Mouse (Mus musculus): Measurements from ENCODE around the gene Tmem116. TPM values are rescaled to one million over a fixed set of nuclear protein-coding genes. Genes with fewer than 3 reads are reported as not detected.

The Tmem116 gene
- polyA plus RNA-seq, 1 experiment from 2014 or later = 1.4 TPM

Other genes starting within 250 kb of the Tmem116 start
- gene Rpl6, start 247.4 kb upstream of the Tmem116 start, polyA plus RNA-seq (2016; fragmentation: Nextera tagmentation; extraction: Ambion mirVana) = 597 and 603 TPM in 2 replicates
- 7.8 and 7.9 TPM in 2 replicates for gene Hectd4, start 231.7 kb upstream of the Tmem116 start, polyA plus RNA-seq (2016; fragmentation: Nextera tagmentation; extraction: Ambion mirVana)
- gene Trafd1, start 66.3 kb upstream of the Tmem116 start, polyA plus RNA-seq (2016; fragmentation: Nextera tagmentation; extraction: Ambion mirVana) = 81.0 and 87.6 TPM in 2 replicates
- gene Naa25, start 54.0 kb upstream of the Tmem116 start, polyA plus RNA-seq (2016; fragmentation: Nextera tagmentation; extraction: Ambion mirVana) = 40.7 and 41.8 TPM in 2 replicates
- gene Erp29, start 613 bp downstream of the Tmem116 start, polyA plus RNA-seq (2016; fragmentation: Nextera tagmentation; extraction: Ambion mirVana) = 135 and 137 TPM in 2 replicates
- gene Adam1b, start 51.5 kb downstream of the Tmem116 start, polyA plus RNA-seq (2016; fragmentation: Nextera tagmentation; extraction: Ambion mirVana) = not detected in 2 replicates
- gene Adam1a, start 93.6 kb downstream of the Tmem116 start, polyA plus RNA-seq (2016; fragmentation: Nextera tagmentation; extraction: Ambion mirVana) = 2.0 and 2.1 TPM in 2 replicates
- gene Gm42878, start 93.6 kb downstream of the Tmem116 start, polyA plus RNA-seq (2016; fragmentation: Nextera tagmentation; extraction: Ambion mirVana) = 0.46 TPM in 1 of 2 replicates, not detected in the other
- gene Mapkapk5, start 94.0 kb downstream of the Tmem116 start, polyA plus RNA-seq (2016; fragmentation: Nextera tagmentation; extraction: Ambion mirVana) = 59.5 and 62.9 TPM in 2 replicates
- 235 and 258 TPM in 2 replicates for gene Aldh2, start 141.9 kb downstream of the Tmem116 start, polyA plus RNA-seq (2016; fragmentation: Nextera tagmentation; extraction: Ambion mirVana)
- 2.1 and 2.5 TPM in 2 replicates for gene Acad12, start 167.0 kb downstream of the Tmem116 start, polyA plus RNA-seq (2016; fragmentation: Nextera tagmentation; extraction: Ambion mirVana)
- gene Acad10, start 208.6 kb downstream of the Tmem116 start, polyA plus RNA-seq (2016; fragmentation: Nextera tagmentation; extraction: Ambion mirVana) = 1.6 and 2.2 TPM in 2 replicates
- 47.7 and 51.2 TPM in 2 replicates for gene Brap, start 208.7 kb downstream of the Tmem116 start, polyA plus RNA-seq (2016; fragmentation: Nextera tagmentation; extraction: Ambion mirVana)

All from embryonic facial prominence, embryonic 12.5 days (tissue).